Mouse (Mus musculus): ENCODE results near the gene Scfd2. TPM values are rescaled to one million over a fixed set of nuclear protein-coding genes. Genes with fewer than 3 reads are reported as not detected.
A peak's percentile ranks its signal among the peaks of the same experiment; 100 is the strongest.

The Scfd2 gene
- polyA plus RNA-seq, 1 experiment from 2014 or later: 25.8 TPM

- peaks cover 37% of the 10 kb centered on the region for H3K4me1 ChIP-seq (ENCODE audit: control insufficient read depth, insufficient read depth, low read length)
- peak; percentile 23 for ATAC-seq (ENCODE audit: insufficient read depth, low FRiP score)
- H3K27ac ChIP-seq (ENCODE audit: low read length): peak overlapping the region; percentile 70
- no peak overlapping the region for H3K4me3 ChIP-seq (replicated peaks; ENCODE audit: low read length)
- whole genome bisulfite sequencing: 25% methylated on average over 14 of the region's 14 CpGs
- H3K36me3 ChIP-seq (ENCODE audit: control insufficient read depth, insufficient read depth, low read length): no peaks in the 10 kb centered on the region
- no peaks in the 10 kb centered on the region for H3K27me3 ChIP-seq (ENCODE audit: control insufficient read depth, insufficient read depth, low read length)
- no peak overlapping the region for H3K9ac ChIP-seq (ENCODE audit: low read length)
- H3K4me2 ChIP-seq (ENCODE audit: low read depth, low read length): no peak overlapping the region; the same call in 1 of the 2 replicates
- H3K9me3 ChIP-seq (replicated peaks; ENCODE audit: control insufficient read depth, low read length): no peaks in the 10 kb centered on the region
These were observed 355.9 kb downstream of the Scfd2 start for GRCm38 (mm10) chr5:74175526-74176270.

GRCm38 (mm10) chr5:74173162-74173844 is 358.3 kb downstream of the Scfd2 start:
- Histone ChIP-seq H3K4me2 (ENCODE audit: low read depth, low read length) (no peak overlapping the region), H3K27me3 (ENCODE audit: control insufficient read depth, insufficient read depth, low read length) (no peaks in the 10 kb centered on the region), H3K4me3 (replicated peaks; ENCODE audit: low read length) (no peak overlapping the region), H3K4me1 (ENCODE audit: control insufficient read depth, insufficient read depth, low read length) (peaks cover 45% of the 10 kb centered on the region), H3K9ac (ENCODE audit: low read length) (no peak overlapping the region), H3K27ac (ENCODE audit: low read length) (peak overlapping the region; percentile 73), H3K9me3 (replicated peaks; ENCODE audit: control insufficient read depth, low read length) (no peaks in the 10 kb centered on the region), H3K36me3 (ENCODE audit: control insufficient read depth, insufficient read depth, low read length) (no peaks in the 10 kb centered on the region)
- peak; percentile 65 for ATAC-seq (ENCODE audit: insufficient read depth, low FRiP score)
- WGBS: 55% methylated on average over 18 of the region's 18 CpGs

- no peak overlapping the region for H3K4me3 ChIP-seq (replicated peaks; ENCODE audit: low read length)
- H3K27me3 ChIP-seq (ENCODE audit: control insufficient read depth, insufficient read depth, low read length): no peaks in the 10 kb centered on the region
- peak; percentile 42; the same call in 1 of the 2 replicates for ATAC-seq (ENCODE audit: insufficient read depth, low FRiP score)
- H3K4me1 ChIP-seq (ENCODE audit: control insufficient read depth, insufficient read depth, low read length): peaks cover 53% of the 10 kb centered on the region
- H3K36me3 ChIP-seq (ENCODE audit: control insufficient read depth, insufficient read depth, low read length): no peaks in the 10 kb centered on the region
- WGBS: 41% methylated on average over 12 of the region's 12 CpGs
- no peak overlapping the region for H3K9ac ChIP-seq (ENCODE audit: low read length)
- no peaks in the 10 kb centered on the region for H3K9me3 ChIP-seq (replicated peaks; ENCODE audit: control insufficient read depth, low read length)
- H3K27ac ChIP-seq (ENCODE audit: low read length): peak overlapping the region; percentile 73
- no peak overlapping the region for H3K4me2 ChIP-seq (ENCODE audit: low read depth, low read length)
These were observed 359.4 kb downstream of the Scfd2 start for GRCm38 (mm10) chr5:74172208-74172607.

- H3K4me3 ChIP-seq (replicated peaks; ENCODE audit: low read length): no peak overlapping the region
- no peak for ATAC-seq (ENCODE audit: insufficient read depth, low FRiP score)
- H3K9ac ChIP-seq (ENCODE audit: low read length): no peak overlapping the region
- H3K36me3 ChIP-seq (ENCODE audit: control insufficient read depth, insufficient read depth, low read length): no peaks in the 10 kb centered on the region
- WGBS: 58% methylated on average over 9 of the region's 9 CpGs
- H3K27me3 ChIP-seq (ENCODE audit: control insufficient read depth, insufficient read depth, low read length): no peaks in the 10 kb centered on the region
- no peak overlapping the region for H3K4me2 ChIP-seq (ENCODE audit: low read depth, low read length)
- no peaks in the 10 kb centered on the region for H3K9me3 ChIP-seq (replicated peaks; ENCODE audit: control insufficient read depth, low read length)
- peaks cover 53% of the 10 kb centered on the region for H3K4me1 ChIP-seq (ENCODE audit: control insufficient read depth, insufficient read depth, low read length)
- H3K27ac ChIP-seq (ENCODE audit: low read length): peak overlapping the region; percentile 73; the same call in 1 of the 2 replicates
These were observed 359.8 kb downstream of the Scfd2 start for GRCm38 (mm10) chr5:74171768-74172167.

- no peaks in the 10 kb centered on the region for H3K9me3 ChIP-seq (replicated peaks; ENCODE audit: control insufficient read depth, low read length)
- WGBS: 51% methylated on average over 3 of the region's 3 CpGs
- no peaks in the 10 kb centered on the region for H3K36me3 ChIP-seq (ENCODE audit: control insufficient read depth, insufficient read depth, low read length)
- peak; percentile 64; the same call in 1 of the 2 replicates for ATAC-seq (ENCODE audit: insufficient read depth, low FRiP score)
- H3K27ac ChIP-seq (ENCODE audit: low read length): no peak overlapping the region; the same call in 1 of the 2 replicates
- H3K4me2 ChIP-seq (ENCODE audit: low read depth, low read length): no peak overlapping the region
- no peak overlapping the region for H3K4me3 ChIP-seq (replicated peaks; ENCODE audit: low read length)
- no peak overlapping the region for H3K9ac ChIP-seq (ENCODE audit: low read length)
- peaks cover 32% of the 10 kb centered on the region for H3K4me1 ChIP-seq (ENCODE audit: control insufficient read depth, insufficient read depth, low read length)
- no peaks in the 10 kb centered on the region for H3K27me3 ChIP-seq (ENCODE audit: control insufficient read depth, insufficient read depth, low read length)
These were observed 363.5 kb downstream of the Scfd2 start for GRCm38 (mm10) chr5:74168085-74168484.

GRCm38 (mm10) chr5:74166642-74167041 is 364.9 kb downstream of the Scfd2 start:
- Histone ChIP-seq H3K9ac (ENCODE audit: low read length) (no peak overlapping the region), H3K27me3 (ENCODE audit: control insufficient read depth, insufficient read depth, low read length) (no peaks in the 10 kb centered on the region), H3K9me3 (replicated peaks; ENCODE audit: control insufficient read depth, low read length) (no peaks in the 10 kb centered on the region), H3K4me2 (ENCODE audit: low read depth, low read length) (no peak overlapping the region), H3K4me3 (replicated peaks; ENCODE audit: low read length) (no peak overlapping the region), H3K4me1 (ENCODE audit: control insufficient read depth, insufficient read depth, low read length) (peaks cover 27% of the 10 kb centered on the region), H3K36me3 (ENCODE audit: control insufficient read depth, insufficient read depth, low read length) (no peaks in the 10 kb centered on the region), H3K27ac (ENCODE audit: low read length) (no peak overlapping the region)
- no peak for ATAC-seq (ENCODE audit: insufficient read depth, low FRiP score)
- 80% methylated on average over 3 of the region's 3 CpGs for WGBS

- no peak for ATAC-seq (ENCODE audit: insufficient read depth, low FRiP score)
- H3K4me1 ChIP-seq (ENCODE audit: control insufficient read depth, insufficient read depth, low read length): peaks cover 36% of the 10 kb centered on the region
- WGBS: 83% methylated on average over 7 of the region's 7 CpGs
These were observed 367.0 kb downstream of the Scfd2 start for GRCm38 (mm10) chr5:74164547-74164946.

GRCm38 (mm10) chr5:74163141-74163540 is 368.4 kb downstream of the Scfd2 start:
- Histone ChIP-seq H3K27ac (ENCODE audit: low read length) (no peak overlapping the region), H3K4me3 (replicated peaks; ENCODE audit: low read length) (no peak overlapping the region), H3K4me1 (ENCODE audit: control insufficient read depth, insufficient read depth, low read length) (peaks cover 28% of the 10 kb centered on the region), H3K27me3 (ENCODE audit: control insufficient read depth, insufficient read depth, low read length) (no peaks in the 10 kb centered on the region), H3K9ac (ENCODE audit: low read length) (no peak overlapping the region), H3K36me3 (ENCODE audit: control insufficient read depth, insufficient read depth, low read length) (no peaks in the 10 kb centered on the region), H3K4me2 (ENCODE audit: low read depth, low read length) (no peak overlapping the region), H3K9me3 (replicated peaks; ENCODE audit: control insufficient read depth, low read length) (no peaks in the 10 kb centered on the region)
- ATAC-seq (ENCODE audit: insufficient read depth, low FRiP score): no peak
- 77% methylated on average over 6 of the region's 6 CpGs for WGBS

More at GRCm38 (mm10) chr5:74164547-74164946, 367.0 kb downstream of the Scfd2 start:
- Histone ChIP-seq H3K27ac (ENCODE audit: low read length) (no peak overlapping the region), H3K9ac (ENCODE audit: low read length) (no peak overlapping the region), H3K4me3 (replicated peaks; ENCODE audit: low read length) (no peak overlapping the region), H3K9me3 (replicated peaks; ENCODE audit: control insufficient read depth, low read length) (no peaks in the 10 kb centered on the region), H3K4me2 (ENCODE audit: low read depth, low read length) (no peak overlapping the region), H3K36me3 (ENCODE audit: control insufficient read depth, insufficient read depth, low read length) (no peaks in the 10 kb centered on the region), H3K27me3 (ENCODE audit: control insufficient read depth, insufficient read depth, low read length) (no peaks in the 10 kb centered on the region)

- H3K27me3 ChIP-seq (ENCODE audit: control insufficient read depth, insufficient read depth, low read length): no peaks in the 10 kb centered on the region
- no peaks in the 10 kb centered on the region for H3K36me3 ChIP-seq (ENCODE audit: control insufficient read depth, insufficient read depth, low read length)
- no peak for ATAC-seq (ENCODE audit: insufficient read depth, low FRiP score)
- no peaks in the 10 kb centered on the region for H3K9me3 ChIP-seq (replicated peaks; ENCODE audit: control insufficient read depth, low read length)
- peak overlapping the region; percentile 84 for H3K27ac ChIP-seq (ENCODE audit: low read length)
- no peak overlapping the region for H3K4me3 ChIP-seq (replicated peaks; ENCODE audit: low read length)
- WGBS: 48% methylated on average over 3 of the region's 3 CpGs
- H3K4me1 ChIP-seq (ENCODE audit: control insufficient read depth, insufficient read depth, low read length): peaks cover 22% of the 10 kb centered on the region
- peak overlapping the region; percentile 36 for H3K4me2 ChIP-seq (ENCODE audit: low read depth, low read length)
- peak overlapping the region; percentile 14; the same call in 1 of the 2 replicates for H3K9ac ChIP-seq (ENCODE audit: low read length)
These were observed 369.5 kb downstream of the Scfd2 start for GRCm38 (mm10) chr5:74162013-74162412.
